Mouse (Mus musculus): Measurements from ENCODE around the gene Gm10128. TPM values are rescaled to one million over a fixed set of nuclear protein-coding genes. Genes with fewer than 3 reads are reported as not detected.
A peak's percentile ranks its signal among the peaks of the same experiment; 100 is the strongest.
"Not testable (repeated sequence)": the region's sequence is repeated elsewhere in the genome, so short reads cannot be mapped to it uniquely, and the experiment has no call there.

Gene Gm10128
- polyA plus RNA-seq (2015; fragmentation: Nextera tagmentation; extraction: Ambion mirVana): not detected in 2 replicates

GRCm38 (mm10) chr14:7643872-7644271, at the start of gene Gm10128:
TSS of gene Gm10128 (minus strand) at chr14:7643972.
- not testable (repeated sequence) for H3K27ac ChIP-seq (ENCODE audit: low read length); H3K4me1 ChIP-seq (replicated peaks; ENCODE audit: control insufficient read depth, insufficient read depth, low read length); H3K9me3 ChIP-seq (ENCODE audit: control insufficient read depth, low read length); H3K4me2 ChIP-seq (ENCODE audit: low read depth, low read length); ATAC-seq (ENCODE audit: low read depth); H3K36me3 ChIP-seq (ENCODE audit: control insufficient read depth, insufficient read depth, low read length); H3K4me3 ChIP-seq (ENCODE audit: low read length); H3K9ac ChIP-seq (ENCODE audit: low read length); H3K27me3 ChIP-seq (ENCODE audit: control insufficient read depth, insufficient read depth, low read depth, low read length)
- no CpG with 5 or more reads among the region's 2 CpGs for WGBS

GRCm38 (mm10) chr14:7681170-7681569, 37.4 kb upstream of the Gm10128 start:
- not testable (repeated sequence) for H3K27me3 ChIP-seq (ENCODE audit: control insufficient read depth, insufficient read depth, low read depth, low read length); ATAC-seq (ENCODE audit: low read depth); H3K9me3 ChIP-seq (ENCODE audit: control insufficient read depth, low read length); H3K4me3 ChIP-seq (ENCODE audit: low read length); H3K4me1 ChIP-seq (replicated peaks; ENCODE audit: control insufficient read depth, insufficient read depth, low read length); H3K27ac ChIP-seq (ENCODE audit: low read length); H3K9ac ChIP-seq (ENCODE audit: low read length); H3K4me2 ChIP-seq (ENCODE audit: low read depth, low read length); H3K36me3 ChIP-seq (ENCODE audit: control insufficient read depth, insufficient read depth, low read length)
- 42% methylated on average over 4 of the region's 5 CpGs for WGBS

DNA sequence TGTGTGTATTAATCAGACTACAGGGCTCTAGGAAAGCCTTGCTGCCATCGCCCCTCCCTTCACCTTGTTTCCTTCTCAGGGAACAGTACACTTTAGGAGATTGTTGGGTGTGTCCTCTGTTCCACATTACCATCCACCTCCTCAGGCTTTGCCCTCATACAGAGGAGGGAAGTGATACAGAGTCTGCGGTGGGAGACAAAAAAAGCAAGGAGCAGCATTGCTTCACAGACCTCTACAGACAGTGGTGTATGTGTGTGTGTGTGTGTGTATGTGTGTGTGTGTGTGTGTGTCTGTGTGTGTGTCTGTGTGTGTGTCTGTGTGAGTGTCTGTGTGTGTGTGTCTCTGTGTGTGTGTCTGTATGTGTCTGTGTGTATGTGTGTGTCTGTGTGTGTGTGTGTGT, 18.7 kb upstream of the Gm10128 start:
- ATAC-seq (ENCODE audit: low read depth); H3K4me2 ChIP-seq (ENCODE audit: low read depth, low read length); H3K4me1 ChIP-seq (replicated peaks; ENCODE audit: control insufficient read depth, insufficient read depth, low read length); H3K9me3 ChIP-seq (ENCODE audit: control insufficient read depth, low read length); H3K27me3 ChIP-seq (ENCODE audit: control insufficient read depth, insufficient read depth, low read depth, low read length); H3K36me3 ChIP-seq (ENCODE audit: control insufficient read depth, insufficient read depth, low read length); H3K27ac ChIP-seq (ENCODE audit: low read length); H3K9ac ChIP-seq (ENCODE audit: low read length); H3K4me3 ChIP-seq (ENCODE audit: low read length): not testable (repeated sequence)
- WGBS: 73% methylated on average over 2 of the region's 2 CpGs

DNA sequence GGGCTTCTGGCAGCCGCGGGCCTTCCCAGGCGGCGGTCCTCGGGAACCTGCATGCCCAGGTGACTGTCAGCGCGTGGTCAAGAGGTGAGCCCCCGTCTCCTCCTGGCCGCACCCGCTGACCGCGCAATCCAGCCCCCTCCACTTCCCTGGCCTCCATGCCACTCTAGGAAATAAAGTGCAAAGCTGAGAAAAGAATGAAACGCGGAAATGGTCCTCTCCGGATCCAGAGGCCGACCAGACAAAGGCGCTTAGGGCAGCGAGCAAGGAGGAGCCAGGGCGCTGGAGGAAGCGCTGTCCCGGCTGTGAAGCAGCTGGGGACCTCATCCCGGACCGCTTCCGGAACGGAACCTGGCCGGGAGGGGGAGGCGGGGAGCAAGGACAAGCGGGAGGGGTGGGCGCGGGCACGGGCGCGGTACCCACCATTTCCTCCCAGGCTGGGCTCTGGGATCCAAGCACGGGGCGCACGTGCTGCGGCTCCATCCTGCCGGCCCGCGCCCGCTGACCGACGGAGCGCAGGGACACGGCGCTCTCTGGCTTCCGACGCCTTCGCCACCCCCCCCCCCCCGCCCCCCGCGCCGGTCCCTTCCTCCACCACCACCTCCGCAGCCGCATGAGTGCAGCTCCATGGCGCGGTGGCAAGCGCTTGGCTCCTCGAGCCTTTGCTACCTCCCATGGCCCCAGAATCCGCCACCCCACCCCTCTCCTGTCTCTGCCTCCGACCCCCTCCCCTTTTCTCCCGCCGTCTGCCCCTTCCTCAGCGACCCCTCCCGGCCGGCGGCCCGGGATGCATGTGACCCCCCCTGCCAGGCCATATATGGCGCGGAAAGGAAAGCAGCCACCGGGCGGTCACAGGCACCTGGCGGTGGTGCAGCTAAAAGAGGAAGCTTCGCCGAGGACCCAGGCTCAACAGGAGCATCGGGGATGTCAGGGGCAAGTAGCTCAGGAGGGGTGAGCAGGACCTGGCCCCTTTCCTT, 14.6 kb upstream of the Gm10128 start:
- H3K27ac ChIP-seq (ENCODE audit: low read length); H3K9me3 ChIP-seq (ENCODE audit: control insufficient read depth, low read length); H3K27me3 ChIP-seq (ENCODE audit: control insufficient read depth, insufficient read depth, low read depth, low read length); H3K4me1 ChIP-seq (replicated peaks; ENCODE audit: control insufficient read depth, insufficient read depth, low read length); H3K36me3 ChIP-seq (ENCODE audit: control insufficient read depth, insufficient read depth, low read length); ATAC-seq (ENCODE audit: low read depth): not testable (repeated sequence)
- 0 out of 2 replicates have a peak overlapping the region, but pooled peaks have one; percentile 20 for H3K9ac ChIP-seq (ENCODE audit: low read length)
- peak overlapping the region; percentile 63 for H3K4me2 ChIP-seq (ENCODE audit: low read depth, low read length)
- H3K4me3 ChIP-seq (ENCODE audit: low read length): peak overlapping the region; percentile 39
- WGBS: 0% methylated on average over 28 of the region's 76 CpGs

DNA sequence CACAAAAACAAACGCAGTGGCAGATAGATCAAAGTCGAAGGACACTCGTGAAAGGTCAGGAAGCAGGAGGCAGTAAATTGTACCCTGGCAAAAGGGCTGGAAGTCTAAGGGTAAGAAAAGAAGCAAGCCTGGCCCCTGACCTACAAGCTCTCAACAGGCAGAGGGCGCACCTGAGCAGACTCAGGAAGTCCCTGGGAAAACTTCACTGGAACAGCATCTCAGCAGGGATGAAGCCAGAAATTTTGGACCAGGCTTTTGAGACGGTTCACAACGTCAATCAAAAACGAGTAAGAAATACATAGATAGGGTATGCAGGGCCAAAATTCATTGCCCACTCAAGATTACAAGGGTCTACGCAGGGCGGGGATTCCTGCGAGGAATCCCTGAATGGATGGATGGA, 13.7 kb upstream of the Gm10128 start:
- H3K27me3 ChIP-seq (ENCODE audit: control insufficient read depth, insufficient read depth, low read depth, low read length); H3K9ac ChIP-seq (ENCODE audit: low read length): not testable (repeated sequence)

DNA sequence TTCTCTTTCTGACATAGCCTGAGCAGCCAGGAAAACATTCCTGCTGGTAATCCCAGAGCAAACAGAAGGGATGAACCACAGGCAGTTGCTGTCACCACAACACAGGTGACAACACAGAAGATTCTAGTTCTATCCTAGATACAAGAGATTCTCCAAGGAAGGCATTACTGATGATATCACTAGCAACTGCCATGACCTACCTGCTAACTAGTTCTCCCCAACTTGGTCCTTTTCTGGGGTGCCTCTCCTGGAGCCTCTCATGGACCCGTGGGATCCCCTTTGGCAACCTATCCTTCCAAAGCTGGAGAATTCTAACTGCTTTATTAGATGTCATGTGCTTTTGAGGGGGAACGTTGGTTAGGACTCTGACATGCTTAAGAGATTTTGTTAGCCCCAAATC, 48.3 kb downstream of the Gm10128 start, which contains the start of gene Gm10338:
TSS of gene Gm10338 (minus strand) at position 101 of the 400 bp plus-strand sequence.
- no CpG with 5 or more reads among the region's 2 CpGs for WGBS
- H3K4me2 ChIP-seq (ENCODE audit: low read depth, low read length); H3K4me1 ChIP-seq (replicated peaks; ENCODE audit: control insufficient read depth, insufficient read depth, low read length): not testable (repeated sequence)

More for the DNA sequence above, 13.7 kb upstream of the Gm10128 start:
- not testable (repeated sequence) for H3K4me3 ChIP-seq (ENCODE audit: low read length); H3K4me2 ChIP-seq (ENCODE audit: low read depth, low read length); H3K36me3 ChIP-seq (ENCODE audit: control insufficient read depth, insufficient read depth, low read length); H3K9me3 ChIP-seq (ENCODE audit: control insufficient read depth, low read length); H3K4me1 ChIP-seq (replicated peaks; ENCODE audit: control insufficient read depth, insufficient read depth, low read length); H3K27ac ChIP-seq (ENCODE audit: low read length); ATAC-seq (ENCODE audit: low read depth)
- WGBS: 0% methylated on average over 4 of the region's 10 CpGs

More for the DNA sequence above, 48.3 kb downstream of the Gm10128 start, which contains the start of gene Gm10338:
- H3K27me3 ChIP-seq (ENCODE audit: control insufficient read depth, insufficient read depth, low read depth, low read length); ATAC-seq (ENCODE audit: low read depth); H3K4me3 ChIP-seq (ENCODE audit: low read length); H3K27ac ChIP-seq (ENCODE audit: low read length); H3K36me3 ChIP-seq (ENCODE audit: control insufficient read depth, insufficient read depth, low read length); H3K9ac ChIP-seq (ENCODE audit: low read length); H3K9me3 ChIP-seq (ENCODE audit: control insufficient read depth, low read length): not testable (repeated sequence)

Other genes starting within 250 kb of the Gm10128 start
- gene Gm3755, start 193.1 kb downstream of the Gm10128 start, polyA plus RNA-seq (2015; fragmentation: Nextera tagmentation; extraction: Ambion mirVana): not detected in 2 replicates
- 0.24 and 0.44 TPM in 2 replicates for gene Gm3752, start 160.2 kb downstream of the Gm10128 start, polyA plus RNA-seq (2015; fragmentation: Nextera tagmentation; extraction: Ambion mirVana)
- 0.23 and 0.25 TPM in 2 replicates for gene Gm3558, start 75.4 kb downstream of the Gm10128 start, polyA plus RNA-seq (2015; fragmentation: Nextera tagmentation; extraction: Ambion mirVana)
- not detected in 2 replicates for gene Gm10338, start 48.4 kb downstream of the Gm10128 start, polyA plus RNA-seq (2015; fragmentation: Nextera tagmentation; extraction: Ambion mirVana)
- gene Gm26661, start 147.6 kb upstream of the Gm10128 start, polyA plus RNA-seq (2015; fragmentation: Nextera tagmentation; extraction: Ambion mirVana): not detected in 2 replicates
- 15.2 and 16.0 TPM in 2 replicates for gene Flnb, start 174.0 kb upstream of the Gm10128 start, polyA plus RNA-seq (2015; fragmentation: Nextera tagmentation; extraction: Ambion mirVana)